Mouse (Mus musculus) MEL (cell line): ENCODE results near the gene Gm27029. TPM values are rescaled to one million over a fixed set of nuclear protein-coding genes. Genes with fewer than 3 reads are reported as not detected.
A peak's percentile ranks its signal among the peaks of the same experiment; 100 is the strongest.

ENCODE experiments used
- DNase-seq: peaks from one replicate; pipeline ENCODE4 v3.0.0; 2011; ENCODE audit warnings: low read depth, low spot score
- H3K27ac ChIP-seq: 2 replicates; pipeline ENCODE4 v1.5.1; 2012; ENCODE audit warnings: low read depth, mild to moderate bottlenecking, control low read depth, low read length, moderate library complexity; ENCODE audit not compliant: control insufficient read depth
- H3K27me3 ChIP-seq, 2 experiments: fragments of 150-350 bp in 1 of 2; sonication (generic) in 1 of 2; 2 replicates each; pipeline ENCODE4 v1.6.1; 2012; ENCODE audit warnings: low read length in 2 of 2, mild to moderate bottlenecking in 2 of 2, improper control_type of control experiment in 1 of 2, moderate library complexity in 1 of 2; ENCODE audit not compliant: insufficient read depth in 2 of 2, control insufficient read depth in 1 of 2
- H3K36me3 ChIP-seq, 2 experiments: 2 replicates each; pipeline ENCODE4 v1.6.1; 2012 to 2014; ENCODE audit warnings: low read length in 2 of 2, improper control_type of control experiment in 1 of 2, inconsistent platforms in 1 of 2, mild to moderate bottlenecking in 1 of 2; ENCODE audit not compliant: insufficient read depth in 2 of 2, control insufficient read depth in 1 of 2
- H3K4me1 ChIP-seq, 2 experiments: fragments of 150-350 bp in 1 of 2; sonication (generic) in 1 of 2; 2 replicates each; pipeline ENCODE4 v1.6.1; 2012; ENCODE audit warnings: low read length in 2 of 2, improper control_type of control experiment in 1 of 2, mild to moderate bottlenecking in 1 of 2; ENCODE audit not compliant: insufficient read depth in 2 of 2, control insufficient read depth in 1 of 2
- H3K4me3 ChIP-seq, 2 experiments: fragments of 150-350 bp in 1 of 2; sonication (generic) in 1 of 2; 2 replicates each; pipeline ENCODE4 v1.5.1; 2012; ENCODE audit warnings: low read depth in 2 of 2, low read length in 2 of 2, mild to moderate bottlenecking in 2 of 2, moderate library complexity in 2 of 2, control low read depth in 1 of 2, improper control_type of control experiment in 1 of 2; ENCODE audit not compliant: control insufficient read depth in 1 of 2, insufficient read depth in 1 of 2
- H3K79me2 ChIP-seq: 2 replicates; pipeline ENCODE4 v1.6.1; 2012; ENCODE audit warnings: mild to moderate bottlenecking, low read length, moderate library complexity; ENCODE audit not compliant: control insufficient read depth, poor library complexity, insufficient read depth
- H3K9ac ChIP-seq: 2 replicates; pipeline ENCODE4 v1.6.1; 2012; ENCODE audit warnings: low read depth, mild to moderate bottlenecking, control low read depth, low read length, moderate library complexity; ENCODE audit not compliant: control insufficient read depth, poor library complexity, severe bottlenecking
- H3K9me3 ChIP-seq: fragments of 150-350 bp; sonication (generic); replicated peaks from 2 replicates; pipeline ENCODE4 v1.6.1; 2012; ENCODE audit warnings: mild to moderate bottlenecking, low read length, improper control_type of control experiment, moderate library complexity; ENCODE audit not compliant: insufficient read depth
- CHD2 ChIP-seq: IDR thresholded peaks from 2 replicates; pipeline ENCODE4 v1.6.1; 2011; ENCODE audit warnings: low read length, improper control_type of control experiment
- CTCF ChIP-seq, 3 experiments: IDR thresholded peaks in 2 of 3; conservative IDR thresholded peaks in 1 of 3; 2 replicates each; pipeline ENCODE4 v1.5.1; 2011 to 2012; ENCODE audit warnings: low read length in 3 of 3, low read depth in 2 of 3, mild to moderate bottlenecking in 2 of 3, improper control_type of control experiment in 1 of 3, inconsistent platforms in 1 of 3, mixed read lengths in 1 of 3, moderate library complexity in 1 of 3; ENCODE audit not compliant: control insufficient read depth in 1 of 3, insufficient read depth in 1 of 3, poor library complexity in 1 of 3, severe bottlenecking in 1 of 3
- E2F4 ChIP-seq: IDR thresholded peaks from 2 replicates; pipeline ENCODE4 v1.6.1; 2011; ENCODE audit warnings: low read depth, low read length, improper control_type of control experiment, borderline replicate concordance
- EP300 ChIP-seq, 2 experiments: IDR thresholded peaks; 2 replicates each; pipeline ENCODE4 v1.6.1; 2011; ENCODE audit warnings: improper control_type of control experiment in 2 of 2, low read length in 2 of 2, low read depth in 1 of 2, mild to moderate bottlenecking in 1 of 2
- ETS1 ChIP-seq: IDR thresholded peaks from 2 replicates; pipeline ENCODE4 v1.6.1; 2012; ENCODE audit warnings: low read depth, mild to moderate bottlenecking, inconsistent platforms, low read length, improper control_type of control experiment, moderate library complexity
- GABPA ChIP-seq: IDR thresholded peaks from 2 replicates; pipeline ENCODE4 v1.6.1; 2012; ENCODE audit warnings: low read depth, mild to moderate bottlenecking, inconsistent platforms, low read length, improper control_type of control experiment, moderate library complexity
- HCFC1 ChIP-seq: IDR thresholded peaks from 2 replicates; pipeline ENCODE4 v1.6.1; 2012; ENCODE audit warnings: low read depth, mild to moderate bottlenecking, inconsistent platforms, low read length, improper control_type of control experiment, moderate library complexity
- JUND ChIP-seq: IDR thresholded peaks from 2 replicates; pipeline ENCODE4 v1.6.1; 2011; ENCODE audit warnings: low read depth, mild to moderate bottlenecking, improper control_type of control experiment, low read length
- KAT2A ChIP-seq: conservative IDR thresholded peaks from 2 replicates; pipeline ENCODE4 v1.6.1; 2012; ENCODE audit warnings: low read depth, low read length, improper control_type of control experiment, inconsistent platforms
- MAX ChIP-seq: IDR thresholded peaks from 2 replicates; pipeline ENCODE4 v1.6.1; 2011; ENCODE audit warnings: low read length, improper control_type of control experiment
- MAZ ChIP-seq: IDR thresholded peaks from 2 replicates; pipeline ENCODE4 v1.6.1; 2012; ENCODE audit warnings: low read depth, mild to moderate bottlenecking, inconsistent platforms, low read length, improper control_type of control experiment
- MXI1 ChIP-seq: IDR thresholded peaks from 2 replicates; pipeline ENCODE4 v1.6.1; 2011; ENCODE audit warnings: mild to moderate bottlenecking, low read depth, low read length, improper control_type of control experiment
- MYB ChIP-seq: IDR thresholded peaks from 2 replicates; pipeline ENCODE4 v1.6.1; 2011; ENCODE audit warnings: mild to moderate bottlenecking, low read depth, low read length, improper control_type of control experiment
- MYC ChIP-seq: IDR thresholded peaks from 2 replicates; pipeline ENCODE4 v1.6.1; 2011; ENCODE audit warnings: low read depth, mild to moderate bottlenecking, low read length, improper control_type of control experiment, moderate library complexity
- NELFE ChIP-seq: IDR thresholded peaks from 2 replicates; pipeline ENCODE4 v1.6.1; 2011; ENCODE audit warnings: low read depth, low read length, improper control_type of control experiment
- NRF1 ChIP-seq: IDR thresholded peaks from 2 replicates; pipeline ENCODE4 v1.6.1; 2014; ENCODE audit warnings: low read depth, mild to moderate bottlenecking, inconsistent platforms, low read length, improper control_type of control experiment, moderate library complexity; ENCODE audit not compliant: poor library complexity, insufficient read depth, severe bottlenecking
- POLR2A ChIP-seq, 2 experiments: IDR thresholded peaks; 2 replicates each; pipeline ENCODE4 v1.6.1; 2011 to 2012; ENCODE audit warnings: low read length in 2 of 2, mild to moderate bottlenecking in 2 of 2, control low read depth in 1 of 2, improper control_type of control experiment in 1 of 2, low read depth in 1 of 2, moderate library complexity in 1 of 2; ENCODE audit not compliant: control insufficient read depth in 1 of 2, insufficient read depth in 1 of 2, poor library complexity in 1 of 2
- RCOR1 ChIP-seq: IDR thresholded peaks from 2 replicates; pipeline ENCODE4 v1.6.1; 2012; ENCODE audit warnings: low read depth, mild to moderate bottlenecking, inconsistent platforms, low read length, improper control_type of control experiment
- SMC3 ChIP-seq: IDR thresholded peaks from 2 replicates; pipeline ENCODE4 v1.6.1; 2011; ENCODE audit warnings: low read depth, low read length, improper control_type of control experiment
- TBP ChIP-seq: IDR thresholded peaks from 2 replicates; pipeline ENCODE4 v1.8.0; 2011; ENCODE audit warnings: low read depth, low read length, improper control_type of control experiment
- TCF12 ChIP-seq: IDR thresholded peaks from 2 replicates; pipeline ENCODE4 v1.6.1; 2014; ENCODE audit warnings: low read depth, mild to moderate bottlenecking, inconsistent platforms, low read length, improper control_type of control experiment, moderate library complexity
- ZKSCAN1 ChIP-seq: IDR thresholded peaks from 2 replicates; pipeline ENCODE4 v1.6.1; 2012; ENCODE audit warnings: low read depth, mild to moderate bottlenecking, inconsistent platforms, low read length, improper control_type of control experiment, moderate library complexity
- ZMIZ1 ChIP-seq: IDR thresholded peaks from 2 replicates; pipeline ENCODE4 v1.6.1; 2012; ENCODE audit warnings: low read depth, mild to moderate bottlenecking, inconsistent platforms, low read length, improper control_type of control experiment, moderate library complexity
- ZNF384 ChIP-seq: IDR thresholded peaks from 2 replicates; pipeline ENCODE4 v1.6.1; 2012; ENCODE audit warnings: low read depth, mild to moderate bottlenecking, inconsistent platforms, low read length, improper control_type of control experiment
- polyA plus RNA-seq, 2 experiments: library from polyadenylated mRNA; stranded (reverse) in 1 of 2; unstranded in 1 of 2; fragments of >175 nt in 1 of 2; fragments of >200 nt in 1 of 2; gene quantifications; 2 replicates each; pipeline versions ENCODE4 v1.2.1 to v1.2.4; 2012; ENCODE audit warnings: low replicate concordance in 2 of 2, low read depth in 1 of 2; ENCODE audit not compliant: insufficient read length in 2 of 2, insufficient read depth in 1 of 2, missing spikeins in 1 of 2
- total RNA-seq: library from RNA; depleted of rRNA; stranded (reverse); fragments of 300-350 nt; gene quantifications from 2 replicates; pipeline ENCODE4 v1.2.3, GENCODE M21; 2012

Gm27029 gene
- total and polyA plus RNA-seq, 3 experiments: 4.2 to 6.8 TPM; not detected in 1

DNA sequence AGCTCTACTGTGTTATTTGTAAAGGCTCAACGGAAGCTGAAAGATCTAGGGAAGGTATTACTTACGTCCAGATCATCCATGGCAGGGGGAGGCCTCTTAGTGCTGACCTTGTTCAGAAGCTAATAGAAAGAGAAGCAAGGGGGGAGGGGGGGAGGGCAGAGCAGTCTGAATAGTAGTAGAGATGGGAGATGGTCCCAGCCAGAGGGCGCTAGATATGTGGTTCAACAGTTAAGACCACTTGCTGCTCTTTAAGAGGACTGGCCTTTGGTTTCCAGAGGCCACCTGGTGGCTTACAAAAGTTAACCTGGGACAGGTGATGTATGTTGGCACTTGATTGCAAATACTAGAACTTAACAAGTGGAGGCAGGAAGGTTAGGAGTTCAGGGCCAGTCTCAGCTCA is 5.0 kb downstream of the Gm27029 start:
- peaks cover 0 to 22% of the 10 kb centered on the region in 2 experiments; a peak in 3 of 4 replicates for H3K36me3 ChIP-seq
- TF ChIP-seq CTCF (IDR thresholded peaks at IDR 0.05 in 2 of 3, conservative IDR thresholded peaks at IDR 0.05 in 1 of 3; ENCODE audit: control insufficient read depth in 1 of 3, insufficient read depth in 1 of 3, low read depth in 2 of 3, low read length in 3 of 3, poor library complexity in 1 of 3, severe bottlenecking in 1 of 3) (peak; percentile 22 to 52 (median 41)), E2F4 (no peak), ZKSCAN1 (no peak), CHD2 (no peak), SMC3 (peak; percentile 41)
- DNase-seq: peak; percentile 61
- H3K9ac ChIP-seq: no peak overlapping the region
- no peaks in the 10 kb centered on the region for H3K27me3 ChIP-seq
- no peak overlapping the region for H3K4me3 ChIP-seq
- H3K4me1 ChIP-seq: peaks cover 12 to 17% of the 10 kb centered on the region in 2 experiments
- H3K79me2 ChIP-seq: peaks cover 12% of the 10 kb centered on the region
- H3K9me3 ChIP-seq: no peaks in the 10 kb centered on the region
- peak overlapping the region; percentile 17; the same call in 1 of the 2 replicates for H3K27ac ChIP-seq

DNA sequence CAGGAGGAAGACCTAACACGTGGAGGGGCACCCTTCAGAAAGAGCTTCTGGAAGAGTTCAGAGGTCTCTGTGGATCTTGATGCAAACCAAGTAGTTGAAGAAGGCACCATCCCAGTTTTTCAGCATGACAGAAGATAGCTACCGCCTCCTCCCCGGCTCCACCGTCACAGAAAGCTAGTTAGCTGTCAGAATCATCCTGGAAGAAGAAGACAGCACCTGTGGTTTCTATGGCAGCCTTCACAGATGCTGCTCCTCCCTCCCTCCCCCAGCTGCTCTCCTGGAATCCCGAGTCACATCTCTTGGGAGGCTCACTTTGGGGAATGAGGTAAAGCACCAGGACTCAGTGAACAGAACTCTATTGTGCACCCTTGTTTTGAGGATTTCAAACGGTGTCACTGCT is 5.6 kb downstream of the Gm27029 start:
- H3K4me3 ChIP-seq: no peak overlapping the region
- TF ChIP-seq RCOR1: no peak
- TF ChIP-seq GABPA: no peak
- no peaks in the 10 kb centered on the region for H3K9me3 ChIP-seq

GRCm38 (mm10) chr11:101417101-101417855 is 7.3 kb downstream of the Gm27029 start, which contains the start of gene Aarsd1:
TSS of gene Aarsd1 (minus strand) at chr11:101417615.
- H3K9ac ChIP-seq: peak within 1 kb of the TSS; percentile 95
- H3K4me3 ChIP-seq: peak within 1 kb of the TSS; percentile 86 to 89
- peak; percentile 96 for DNase-seq
- TF ChIP-seq SMC3 (no peak), ZKSCAN1 (no peak), EP300 (IDR thresholded peaks at IDR 0.05; ENCODE audit: low read depth in 1 of 2, low read length in 2 of 2) (peak in 1 of 2 experiments; percentile 35; a peak in 1 of 4 replicates), ZMIZ1 (peak; percentile 78; the same call in 1 of the 2 replicates), POLR2A (IDR thresholded peaks at IDR 0.05; ENCODE audit: control insufficient read depth in 1 of 2, insufficient read depth in 1 of 2, low read depth in 1 of 2, low read length in 2 of 2, poor library complexity in 1 of 2) (peak; percentile 69 to 77), TBP (peak; percentile 85; the same call in 1 of the 2 replicates), MAX (peak; percentile 35; the same call in 1 of the 2 replicates), NELFE (peak; percentile 62; the same call in 1 of the 2 replicates), MYB (no peak), TCF12 (peak; percentile 66; the same call in 1 of the 2 replicates), NRF1 (peak; percentile 75), E2F4 (peak; percentile 94; the same call in 1 of the 2 replicates), HCFC1 (peak; percentile 90), ETS1 (peak; percentile 36; the same call in 1 of the 2 replicates), KAT2A (peak; percentile 70; the same call in 1 of the 2 replicates), MYC (peak; percentile 77; the same call in 1 of the 2 replicates), JUND (0 out of 2 replicates have a peak, but pooled peaks have one; percentile 8), ZNF384 (no peak; the same call in 1 of the 2 replicates), MAZ (0 out of 2 replicates have a peak, but pooled peaks have one; percentile 15), MXI1 (peak; percentile 86)

More for the DNA sequence above, 5.6 kb downstream of the Gm27029 start:
- no peak for DNase-seq
- H3K79me2 ChIP-seq: peaks cover 12% of the 10 kb centered on the region
- no peak overlapping the region for H3K27ac ChIP-seq
- no peak overlapping the region for H3K9ac ChIP-seq
- H3K36me3 ChIP-seq: peaks cover 2 to 22% of the 10 kb centered on the region in 2 experiments
- peaks cover 12 to 14% of the 10 kb centered on the region in 2 experiments for H3K4me1 ChIP-seq
- no peaks in the 10 kb centered on the region for H3K27me3 ChIP-seq

More at GRCm38 (mm10) chr11:101417101-101417855, 7.3 kb downstream of the Gm27029 start, which contains the start of gene Aarsd1:
- H3K27ac ChIP-seq: peak within 1 kb of the TSS; percentile 85
- H3K36me3 ChIP-seq: peaks cover 2 to 19% of the 10 kb centered on the region in 2 experiments
- peaks cover 12% of the 10 kb centered on the region for H3K79me2 ChIP-seq
- peaks cover 8 to 12% of the 10 kb centered on the region in 2 experiments for H3K4me1 ChIP-seq
- no peaks in the 10 kb centered on the region for H3K9me3 ChIP-seq
- H3K27me3 ChIP-seq: no peaks in the 10 kb centered on the region
